Mouse (Mus musculus) forebrain, postnatal 0 days (tissue): ENCODE measurements at regions not wholly inside any gene's neighbourhood (a gene's known extent, or its start where the extent isn't known, plus 50 kb on each side); places are given as distances from the start of the nearest gene placed in this dataset.

ENCODE experiments used
- ATAC-seq: fragments of 200-750 bp; cut with Nextera tagmentation; 2 replicates; pipeline ENCODE4 v1.8.0; 2017; ENCODE audit warnings: mild to moderate bottlenecking, moderate library complexity
- DNase-seq: peaks from one replicate; pipeline ENCODE4 v3.0.0-alpha.2; 2015
- H3K27ac ChIP-seq: fragments of 300-500 bp; sonication (generic); 2 replicates; pipeline ENCODE4 v1.5.1; 2014; ENCODE audit warnings: low read depth, mild to moderate bottlenecking, antibody characterized with exemption, low read length, moderate library complexity, mixed read lengths
- H3K27me3 ChIP-seq: fragments of 300-500 bp; sonication (generic); 2 replicates; pipeline ENCODE4 v1.6.1; 2014; ENCODE audit warnings: mild to moderate bottlenecking, low read length, mixed read lengths; ENCODE audit not compliant: insufficient read depth
- H3K36me3 ChIP-seq: fragments of 300-500 bp; sonication (generic); 2 replicates; pipeline ENCODE4 v1.6.1; 2014; ENCODE audit warnings: mild to moderate bottlenecking, moderate library complexity; ENCODE audit not compliant: insufficient read depth
- H3K4me1 ChIP-seq: fragments of 300-500 bp; sonication (generic); 2 replicates; pipeline ENCODE4 v1.6.1; 2014; ENCODE audit warnings: antibody characterized with exemption; ENCODE audit not compliant: insufficient read depth
- H3K4me2 ChIP-seq: fragments of 300-500 bp; sonication (generic); 2 replicates; pipeline ENCODE4 v1.6.1; 2014; ENCODE audit warnings: low read depth, mild to moderate bottlenecking, moderate library complexity
- H3K4me3 ChIP-seq: fragments of 300-500 bp; sonication (generic); 2 replicates; pipeline ENCODE4 v1.5.1; 2014; ENCODE audit warnings: low read depth, low read length, mixed read lengths
- H3K9ac ChIP-seq: fragments of 300-500 bp; sonication (generic); 2 replicates; pipeline ENCODE4 v1.6.1; 2014; ENCODE audit warnings: mild to moderate bottlenecking
- H3K9me3 ChIP-seq: fragments of 300-500 bp; sonication (generic); 2 replicates; pipeline ENCODE4 v1.6.1; 2016; ENCODE audit warnings: low read length
- CTCF ChIP-seq: sonication (generic); IDR thresholded peaks from 2 replicates; pipeline ENCODE4 v1.5.1; 2016; ENCODE audit warnings: antibody characterized with exemption, control low read depth, low read depth
- WGBS: fragments of 180-500 bp; shearing (Covaris S2); extraction: QIAGEN DNeasy Blood & Tissue Kit; methylation state at CpG from one replicate; pipeline ENCODE4 v1.1.7; 2014; 5-methylcytosine and 5-hydroxymethylcytosine counted together

- 88% methylated on average over 2 of the region's 2 CpGs for WGBS
- Histone ChIP-seq H3K4me3 (no peak overlapping the region), H3K27ac (no peak overlapping the region), H3K9ac (no peak overlapping the region), H3K4me2 (no peak overlapping the region), H3K27me3 (no peaks in the 10 kb centered on the region), H3K36me3 (no peaks in the 10 kb centered on the region), H3K4me1 (no peaks in the 10 kb centered on the region), H3K9me3 (no peaks in the 10 kb centered on the region)
- DNase-seq = no peak
- no peak for ATAC-seq
- TF ChIP-seq CTCF = no peak
Observed at GRCm38 (mm10) chr17:41184751-41185150, 249.9 kb upstream of the Cenpq start.

DNA sequence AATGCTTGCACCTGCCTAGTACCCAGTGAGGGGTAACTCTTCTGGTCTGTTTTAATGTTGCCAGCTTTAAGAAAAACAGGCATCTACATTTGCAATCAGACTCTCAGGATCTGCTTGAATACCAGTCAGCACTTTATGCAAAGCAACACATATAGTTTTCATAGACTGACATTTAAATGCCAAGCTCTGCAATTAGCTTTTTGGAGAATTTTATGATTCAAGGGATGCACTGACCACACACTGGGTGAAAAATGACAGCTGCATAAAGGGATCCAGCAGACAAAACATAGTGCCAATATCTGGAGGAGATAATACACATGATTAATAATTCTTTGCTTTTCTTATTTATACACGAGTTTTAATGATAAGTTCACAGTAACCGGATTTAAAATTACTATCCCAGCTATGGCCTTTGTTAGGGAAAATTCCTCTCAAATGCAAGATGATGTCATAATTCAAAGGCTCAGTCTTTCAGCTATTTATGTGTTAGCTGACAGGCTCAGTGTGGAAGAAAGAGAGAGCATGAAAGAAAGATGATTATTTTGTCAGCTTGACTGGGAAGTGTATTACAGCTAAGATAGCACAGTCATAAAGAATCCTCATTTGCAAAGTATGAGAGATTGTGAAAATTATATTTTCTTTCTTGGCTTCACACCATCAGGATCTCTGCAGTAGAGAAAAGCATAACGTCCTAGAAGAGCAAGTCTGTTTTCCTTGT, 219.0 kb upstream of the Cenpq start:
- no peaks in the 10 kb centered on the region for H3K27me3 ChIP-seq
- no peak overlapping the region for H3K4me2 ChIP-seq
- no peak overlapping the region for H3K4me3 ChIP-seq
- no peak overlapping the region for H3K9ac ChIP-seq
- H3K36me3 ChIP-seq = no peaks in the 10 kb centered on the region
- 44% methylated on average over 3 of the region's 3 CpGs for WGBS
- H3K27ac ChIP-seq = peak overlapping the region; percentile 40
- TF ChIP-seq CTCF = no peak
- H3K9me3 ChIP-seq = no peaks in the 10 kb centered on the region
- H3K4me1 ChIP-seq = no peaks in the 10 kb centered on the region
- ATAC-seq (peak; percentile 90), DNase-seq (peak; percentile 30)

GRCm38 (mm10) chr17:41152427-41152826, 217.6 kb upstream of the Cenpq start:
- no peak for TF ChIP-seq CTCF
- ATAC-seq (peak; percentile 21; the same call in 1 of the 2 replicates), DNase-seq (peak; percentile 13)
- H3K4me3 ChIP-seq = no peak overlapping the region
- 60% methylated on average over 2 of the region's 2 CpGs for WGBS
- no peaks in the 10 kb centered on the region for H3K9me3 ChIP-seq
- H3K4me2 ChIP-seq = no peak overlapping the region
- no peak overlapping the region for H3K27ac ChIP-seq
- H3K9ac ChIP-seq = no peak overlapping the region
- H3K36me3 ChIP-seq = no peaks in the 10 kb centered on the region
- no peaks in the 10 kb centered on the region for H3K4me1 ChIP-seq
- no peaks in the 10 kb centered on the region for H3K27me3 ChIP-seq

- Histone ChIP-seq H3K27ac (no peak overlapping the region), H3K36me3 (no peaks in the 10 kb centered on the region), H3K9me3 (no peaks in the 10 kb centered on the region), H3K4me3 (no peak overlapping the region), H3K9ac (no peak overlapping the region), H3K4me1 (no peaks in the 10 kb centered on the region), H3K27me3 (no peaks in the 10 kb centered on the region), H3K4me2 (no peak overlapping the region)
- WGBS = 82% methylated on average over 4 of the region's 4 CpGs
- TF ChIP-seq CTCF = no peak
- no peak for DNase-seq
- no peak for ATAC-seq
Observed at GRCm38 (mm10) chr17:41144523-41144922, 209.7 kb upstream of the Cenpq start.

GRCm38 (mm10) chr17:41125582-41125981, 190.7 kb upstream of the Cenpq start:
- H3K4me3 ChIP-seq = no peak overlapping the region
- no peak for ATAC-seq
- H3K9me3 ChIP-seq = no peaks in the 10 kb centered on the region
- H3K4me1 ChIP-seq = no peaks in the 10 kb centered on the region
- no peaks in the 10 kb centered on the region for H3K36me3 ChIP-seq
- no peak for TF ChIP-seq CTCF
- WGBS = 51% methylated on average over 4 of the region's 4 CpGs
- no peak overlapping the region for H3K27ac ChIP-seq
- H3K9ac ChIP-seq = no peak overlapping the region
- H3K4me2 ChIP-seq = no peak overlapping the region
- no peak for DNase-seq
- no peaks in the 10 kb centered on the region for H3K27me3 ChIP-seq

DNA sequence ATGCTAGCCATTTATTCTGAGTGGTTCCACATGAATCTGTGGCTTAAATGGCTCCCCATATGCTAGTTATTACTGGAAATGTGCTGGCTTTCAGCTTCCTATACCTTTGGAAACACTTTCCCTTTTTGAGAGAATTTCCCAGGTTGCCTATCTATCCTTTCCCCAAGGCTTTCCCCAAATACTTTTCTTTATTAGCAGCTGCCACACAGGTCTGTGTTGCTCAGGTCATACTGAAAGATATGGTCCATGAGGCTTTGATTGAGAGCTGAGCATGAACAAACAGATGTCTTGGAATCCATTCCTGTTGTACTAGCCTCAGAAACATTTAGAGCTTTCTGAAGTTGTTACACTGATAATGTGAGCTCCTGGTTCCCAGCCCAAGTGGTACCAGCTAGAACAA, 188.1 kb upstream of the Cenpq start:
- Histone ChIP-seq H3K9ac (no peak overlapping the region), H3K9me3 (no peaks in the 10 kb centered on the region), H3K27ac (no peak overlapping the region), H3K27me3 (no peaks in the 10 kb centered on the region), H3K4me3 (no peak overlapping the region), H3K4me2 (no peak overlapping the region), H3K4me1 (no peaks in the 10 kb centered on the region), H3K36me3 (no peaks in the 10 kb centered on the region)
- no peak for TF ChIP-seq CTCF
- no peak for DNase-seq
- ATAC-seq = no peak

- no peak overlapping the region for H3K4me3 ChIP-seq
- TF ChIP-seq CTCF = no peak
- H3K27ac ChIP-seq = no peak overlapping the region
- H3K9ac ChIP-seq = no peak overlapping the region
- no peaks in the 10 kb centered on the region for H3K9me3 ChIP-seq
- no peak for DNase-seq
- H3K4me2 ChIP-seq = no peak overlapping the region
- H3K4me1 ChIP-seq = no peaks in the 10 kb centered on the region
- no peaks in the 10 kb centered on the region for H3K27me3 ChIP-seq
- no peak for ATAC-seq
- 48% methylated on average over 4 of the region's 4 CpGs for WGBS
- H3K36me3 ChIP-seq = no peaks in the 10 kb centered on the region
Observed at GRCm38 (mm10) chr17:41103980-41104379, 169.1 kb upstream of the Cenpq start.
